Mouse (Mus musculus): Measurements from ENCODE around the gene Msrb3. TPM values are rescaled to one million over a fixed set of nuclear protein-coding genes. Genes with fewer than 3 reads are reported as not detected.
A peak's percentile ranks its signal among the peaks of the same experiment; 100 is the strongest.

Msrb3 gene
- total RNA-seq, 2 experiments from 2014 or later = 4.0 to 4.9 TPM

- DNase-seq (ENCODE audit: low spot score in 2 of 2) = no peak
- Histone ChIP-seq H3K4me3 (no peak overlapping the region), H3K27ac (no peak overlapping the region)
- TF ChIP-seq CTCF (conservative IDR thresholded peaks at IDR 0.05) = no peak
Observed at GRCm38 (mm10) chr10:120914948-120915631, 16.2 kb upstream of the Msrb3 start.

GRCm38 (mm10) chr10:120914286-120914685 lies 15.4 kb upstream of the Msrb3 start:
- no peak overlapping the region for H3K27ac ChIP-seq
- no peak for DNase-seq (ENCODE audit: low spot score in 2 of 2)
- TF ChIP-seq CTCF (conservative IDR thresholded peaks at IDR 0.05) = no peak
- H3K4me3 ChIP-seq = no peak overlapping the region

- no peak for TF ChIP-seq CTCF (conservative IDR thresholded peaks at IDR 0.05)
- DNase-seq (ENCODE audit: low spot score in 2 of 2) = no peak
Observed at GRCm38 (mm10) chr10:120913796-120914195, 14.9 kb upstream of the Msrb3 start.

GRCm38 (mm10) chr10:120911971-120912370 lies 13.1 kb upstream of the Msrb3 start:
- no peak for DNase-seq (ENCODE audit: low spot score in 2 of 2)

More at GRCm38 (mm10) chr10:120913796-120914195, 14.9 kb upstream of the Msrb3 start:
- no peak overlapping the region for H3K4me3 ChIP-seq
- H3K27ac ChIP-seq = no peak overlapping the region

GRCm38 (mm10) chr10:120908776-120909574 lies 10.1 kb upstream of the Msrb3 start:
- Histone ChIP-seq H3K4me3 (no peak overlapping the region), H3K27ac (no peak overlapping the region)
- DNase-seq (ENCODE audit: low spot score in 2 of 2) = no peak
- no peak for TF ChIP-seq CTCF (conservative IDR thresholded peaks at IDR 0.05)

More at GRCm38 (mm10) chr10:120911971-120912370, 13.1 kb upstream of the Msrb3 start:
- Histone ChIP-seq H3K4me3 (no peak overlapping the region), H3K27ac (0 out of 2 replicates have a peak overlapping the region, but pooled peaks have one; percentile 2)
- TF ChIP-seq CTCF (conservative IDR thresholded peaks at IDR 0.05) = peak; percentile 61

GRCm38 (mm10) chr10:120904676-120905075 lies 5.8 kb upstream of the Msrb3 start:
- H3K4me3 ChIP-seq = no peak overlapping the region
- TF ChIP-seq CTCF (conservative IDR thresholded peaks at IDR 0.05) = no peak
- no peak overlapping the region for H3K27ac ChIP-seq
- no peak for DNase-seq (ENCODE audit: low spot score in 2 of 2)

- TF ChIP-seq CTCF (conservative IDR thresholded peaks at IDR 0.05) = no peak
- Histone ChIP-seq H3K4me3 (no peak overlapping the region), H3K27ac (no peak overlapping the region)
- no peak for DNase-seq (ENCODE audit: low spot score in 2 of 2)
Observed at GRCm38 (mm10) chr10:120903843-120904468, 5.1 kb upstream of the Msrb3 start.

- no peak for TF ChIP-seq CTCF (conservative IDR thresholded peaks at IDR 0.05)
- Histone ChIP-seq H3K27ac (no peak overlapping the region), H3K4me3 (no peak overlapping the region)
- no peak for DNase-seq (ENCODE audit: low spot score in 2 of 2)
Observed at GRCm38 (mm10) chr10:120901746-120902145, 2.8 kb upstream of the Msrb3 start.

- Histone ChIP-seq H3K27ac (no peak overlapping the region), H3K4me3 (peak overlapping the region; percentile 17)
- no peak for TF ChIP-seq CTCF (conservative IDR thresholded peaks at IDR 0.05)
- DNase-seq (ENCODE audit: low spot score in 2 of 2) = peak in 1 of 2 experiments; percentile 30
Observed at GRCm38 (mm10) chr10:120900096-120900495, 1.2 kb upstream of the Msrb3 start.

GRCm38 (mm10) chr10:120898357-120898756 lies 544 bp downstream of the Msrb3 start:
- H3K4me3 ChIP-seq = peak overlapping the region; percentile 68
- no peak for TF ChIP-seq CTCF (conservative IDR thresholded peaks at IDR 0.05)
- H3K27ac ChIP-seq = peak overlapping the region; percentile 44; the same call in 1 of the 2 replicates
- DNase-seq (ENCODE audit: low spot score in 2 of 2) = no peak

- H3K27ac ChIP-seq = no peak overlapping the region
- no peak overlapping the region for H3K4me3 ChIP-seq
- no peak for DNase-seq (ENCODE audit: low spot score in 2 of 2)
- TF ChIP-seq CTCF (conservative IDR thresholded peaks at IDR 0.05) = peak; percentile 30
Observed at GRCm38 (mm10) chr10:120895899-120896289, 3.0 kb downstream of the Msrb3 start.

GRCm38 (mm10) chr10:120894978-120895898 lies 3.7 kb downstream of the Msrb3 start:
- no peak overlapping the region for H3K27ac ChIP-seq

More at GRCm38 (mm10) chr10:120894978-120895898, 3.7 kb downstream of the Msrb3 start:
- H3K4me3 ChIP-seq = no peak overlapping the region
- no peak for DNase-seq (ENCODE audit: low spot score in 2 of 2)
- no peak for TF ChIP-seq CTCF (conservative IDR thresholded peaks at IDR 0.05)
